Mouse (Mus musculus) induced T-regulatory cell, adult 2 months (primary cell): ENCODE measurements at regions not wholly inside any gene's neighbourhood (a gene's known extent, or its start where the extent isn't known, plus 50 kb on each side); places are given as distances from the start of the nearest gene placed in this dataset.

Source experiments
- DNase-seq: peaks from one replicate; pipeline ENCODE4 v3.0.0-alpha.2; 2012; ENCODE audit warnings: low read depth

- DNase-seq = no peak
Observed at GRCm38 (mm10) chr2:9184243-9184642, 696.8 kb upstream of the 4930412O13Rik start.

- no peak for DNase-seq
Observed at GRCm38 (mm10) chr2:9185780-9186483, 695.1 kb upstream of the 4930412O13Rik start.

GRCm38 (mm10) chr2:9193195-9193594 is 687.9 kb upstream of the 4930412O13Rik start:
- peak; percentile 52 for DNase-seq

- no peak for DNase-seq
Observed at GRCm38 (mm10) chr2:9197025-9197424, 684.0 kb upstream of the 4930412O13Rik start.

GRCm38 (mm10) chr2:9207963-9208362 is 673.1 kb upstream of the 4930412O13Rik start:
- DNase-seq = no peak
